Mouse (Mus musculus) testis, adult 2 months (tissue): ENCODE measurements around the gene Trmt10a.

ENCODE experiments used
- CTCF ChIP-seq: fragments of 200-500 bp; IDR thresholded peaks from 2 replicates; pipeline ENCODE4 v1.5.1; 2012; ENCODE audit warnings: low read depth, mild to moderate bottlenecking, inconsistent platforms, low read length, moderate library complexity; ENCODE audit not compliant: control insufficient read depth, insufficient read depth, insufficient replicate concordance
- POLR2A ChIP-seq: fragments of 200-500 bp; IDR thresholded peaks from 2 replicates; pipeline ENCODE4 v1.6.1; 2012; ENCODE audit warnings: low read depth, mild to moderate bottlenecking, inconsistent platforms, low read length, moderate library complexity; ENCODE audit not compliant: control insufficient read depth

- no peak for TF ChIP-seq CTCF
- no peak for TF ChIP-seq POLR2A
Observed at GRCm38 (mm10) chr3:138106887-138107286, 36.4 kb upstream of the Trmt10a start.
